Mouse (Mus musculus): ENCODE results near the gene Msn.
A peak's percentile ranks its signal among the peaks of the same experiment; 100 is the strongest.

Gene Msn

DNA sequence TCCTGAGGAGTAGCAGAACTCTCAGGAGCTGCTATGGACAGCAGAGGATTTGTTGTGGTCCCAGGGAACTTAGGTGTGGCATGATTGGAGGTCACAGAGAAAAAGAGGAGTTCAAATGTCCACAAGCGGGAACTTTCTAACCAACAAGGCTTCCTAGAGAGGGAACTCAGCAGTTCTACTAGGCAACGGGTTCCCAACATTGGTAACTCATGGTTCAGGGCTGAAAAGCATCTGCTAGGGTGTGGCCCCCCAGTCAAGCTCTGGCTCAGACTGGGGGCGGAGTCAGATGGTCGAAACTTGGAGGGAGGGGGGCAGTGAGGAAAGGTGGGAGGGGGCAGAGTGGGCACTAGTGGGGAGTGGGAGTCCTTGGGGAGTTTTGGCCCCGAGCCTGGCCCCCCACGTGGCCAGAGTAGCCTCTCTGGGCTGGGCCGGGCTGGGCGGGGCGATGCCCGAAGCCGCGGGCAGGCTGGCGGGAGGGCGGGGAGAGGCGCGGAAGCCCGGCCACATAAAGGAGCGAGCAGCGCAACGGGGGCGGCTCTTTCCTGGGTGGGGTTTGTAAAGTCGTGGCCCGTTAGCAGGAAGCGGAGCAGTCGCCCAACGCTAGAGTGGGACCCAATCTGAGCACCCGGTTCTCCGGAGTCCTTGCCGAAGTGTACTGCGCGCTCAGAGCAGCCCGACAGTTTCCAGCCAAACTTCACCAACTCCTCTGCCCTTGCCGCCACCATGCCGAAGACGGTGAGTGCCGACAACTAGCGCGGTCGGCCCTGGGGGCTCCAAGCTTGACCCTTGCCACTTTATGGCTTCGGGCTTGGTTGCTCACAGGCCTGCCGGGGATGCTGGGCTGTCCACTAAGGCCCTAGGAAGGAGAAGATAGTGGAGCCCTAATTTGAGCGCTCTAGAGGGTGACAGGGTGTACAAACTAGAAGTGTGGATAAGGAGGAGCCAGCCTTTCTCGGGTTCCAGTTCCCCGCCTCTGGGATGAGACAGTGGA is at the start of gene Msn:
TSS of gene Msn (plus strand) at position 534 of the 991 bp plus-strand sequence.
- peak; percentile 84 for DNase-seq (ENCODE audit: low spot score)

DNA sequence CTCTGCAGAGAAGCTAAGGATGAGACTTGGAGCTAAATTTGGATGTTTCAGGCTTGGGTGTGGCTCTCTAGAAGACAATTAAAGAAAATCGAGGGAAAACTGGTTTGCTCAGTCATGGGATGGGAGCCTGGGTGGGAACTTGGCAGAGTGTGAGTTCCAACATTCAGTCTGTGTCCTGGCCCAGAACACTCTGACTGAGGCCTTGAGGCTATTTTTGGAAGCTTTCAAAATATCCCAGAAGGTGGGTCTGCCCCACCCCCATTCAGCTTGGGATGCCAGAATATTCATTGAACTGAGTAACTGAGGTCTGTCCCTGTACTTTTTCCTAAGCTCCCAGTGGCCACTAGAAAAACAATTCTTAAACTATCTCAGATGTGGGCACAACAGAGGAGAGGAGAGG is 43.0 kb upstream of the Msn start:
- no peak for DNase-seq (ENCODE audit: low spot score)

DNA sequence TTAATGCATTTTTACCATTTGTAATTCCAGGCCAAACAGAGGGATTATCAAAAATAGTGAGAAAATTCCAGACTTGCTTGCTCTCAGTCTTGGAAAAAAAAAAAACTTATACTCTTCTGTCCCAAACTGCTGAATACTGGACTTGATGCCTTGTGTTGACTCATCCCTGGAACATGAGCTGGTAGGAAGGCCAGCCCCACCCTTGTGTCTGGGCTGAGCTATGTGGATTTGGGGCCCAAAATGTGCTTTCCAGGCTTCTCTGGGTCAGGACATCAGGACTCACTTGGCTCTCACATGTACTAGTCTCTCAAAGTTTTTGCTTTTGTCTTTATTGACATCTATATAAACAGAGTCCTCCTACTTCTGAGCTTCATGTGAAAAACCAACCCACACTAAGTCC is 18.1 kb upstream of the Msn start:
- no peak for DNase-seq (ENCODE audit: low spot score)

DNA sequence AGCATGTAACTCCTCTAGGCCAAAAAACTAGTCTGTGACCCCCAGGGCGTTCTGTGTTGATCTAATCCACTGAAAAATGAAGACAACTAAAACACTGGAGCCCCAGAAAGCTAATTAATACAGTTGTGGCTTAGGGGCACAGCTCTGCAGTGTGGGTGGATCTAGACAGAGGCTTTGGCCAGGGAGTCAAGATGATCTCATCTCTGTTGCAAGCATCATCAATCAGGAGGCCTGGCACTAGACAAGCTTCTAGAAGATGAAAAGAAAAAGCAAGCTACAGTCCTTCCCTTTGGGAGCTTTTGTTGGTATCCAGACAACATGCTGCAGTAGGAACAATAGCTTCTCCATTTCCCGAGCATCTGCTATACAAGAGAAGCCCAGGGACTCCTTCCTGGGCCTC is 9.6 kb upstream of the Msn start:
- no peak for DNase-seq (ENCODE audit: low spot score)

DNA sequence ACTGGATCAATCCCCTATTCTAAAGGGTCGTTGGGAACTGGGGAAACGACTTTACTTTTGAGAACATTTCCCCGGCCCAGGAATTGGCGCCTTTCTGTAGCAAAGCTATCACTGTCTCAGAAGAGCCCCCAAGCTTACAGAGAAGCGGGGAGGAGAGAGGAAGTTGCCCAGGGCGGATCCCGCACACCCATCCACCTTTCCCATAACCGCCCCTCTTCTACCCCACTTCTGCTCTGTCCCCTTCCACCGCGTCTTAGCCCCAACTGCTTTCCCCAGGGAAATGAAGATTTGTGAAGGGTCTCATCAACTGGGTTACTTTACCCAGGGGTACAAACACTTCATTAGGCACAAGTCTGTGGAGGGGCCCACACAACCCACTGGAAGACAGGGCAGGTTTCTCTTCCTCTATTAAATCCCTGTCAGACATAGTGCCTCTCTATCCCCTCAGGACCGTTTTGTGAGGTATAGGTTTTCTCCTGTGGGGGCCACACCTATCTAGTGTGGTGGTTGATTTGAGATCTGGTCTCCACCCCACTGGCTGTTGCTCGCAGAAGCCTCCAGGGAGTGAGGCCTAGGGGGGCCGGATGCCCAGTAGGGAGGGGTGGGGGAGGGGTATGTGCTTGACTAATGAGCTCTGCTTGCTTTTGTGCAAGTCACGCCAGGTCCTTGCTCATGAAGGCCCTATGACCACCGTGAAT is 820 bp downstream of the Msn start:
- DNase-seq (ENCODE audit: low spot score): peak; percentile 58

DNA sequence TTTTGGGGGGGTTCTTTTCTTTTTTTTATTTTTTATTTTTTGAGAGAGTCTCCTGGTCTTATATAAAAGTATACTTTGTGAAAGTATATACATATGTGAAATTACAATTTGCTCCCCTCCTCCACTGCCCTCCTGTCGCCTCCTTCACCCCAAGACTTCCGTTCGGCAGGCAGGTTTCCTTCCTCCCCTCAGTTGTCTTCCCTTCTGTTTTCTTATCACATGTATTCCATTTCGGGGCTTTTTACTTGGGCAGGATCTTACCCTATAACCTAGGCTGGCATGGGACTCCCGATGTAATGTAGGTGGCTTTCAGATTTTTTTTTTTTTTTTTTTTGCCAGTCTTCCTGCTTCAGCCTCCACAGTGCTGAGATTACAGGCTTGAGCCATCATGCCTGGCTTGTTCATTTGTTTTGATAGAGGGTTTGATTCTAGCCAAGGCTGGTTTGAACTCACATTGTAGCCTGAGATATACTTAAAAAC is 1.7 kb downstream of the Msn start:
- DNase-seq (ENCODE audit: low spot score): no peak

DNA sequence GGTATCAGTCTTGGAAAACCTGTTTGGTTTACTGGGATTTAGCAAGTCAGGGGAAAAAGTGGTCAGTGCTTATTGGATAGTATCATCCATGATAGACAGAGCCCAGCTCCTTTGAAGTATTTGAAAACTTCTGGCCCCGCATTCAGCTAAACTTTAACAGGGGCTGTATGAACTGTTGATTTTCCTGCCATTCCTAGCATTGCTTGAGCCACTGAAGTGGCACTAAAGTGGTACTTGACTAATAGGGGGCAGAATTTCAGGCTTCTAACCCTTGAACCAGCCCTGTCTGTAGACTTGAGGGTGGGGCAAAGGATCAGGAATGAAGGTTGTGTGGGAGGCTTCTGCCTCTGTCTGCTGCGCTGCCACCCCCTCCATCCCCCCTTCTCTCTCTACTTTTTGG is 3.2 kb downstream of the Msn start:
- DNase-seq (ENCODE audit: low spot score): no peak

DNA sequence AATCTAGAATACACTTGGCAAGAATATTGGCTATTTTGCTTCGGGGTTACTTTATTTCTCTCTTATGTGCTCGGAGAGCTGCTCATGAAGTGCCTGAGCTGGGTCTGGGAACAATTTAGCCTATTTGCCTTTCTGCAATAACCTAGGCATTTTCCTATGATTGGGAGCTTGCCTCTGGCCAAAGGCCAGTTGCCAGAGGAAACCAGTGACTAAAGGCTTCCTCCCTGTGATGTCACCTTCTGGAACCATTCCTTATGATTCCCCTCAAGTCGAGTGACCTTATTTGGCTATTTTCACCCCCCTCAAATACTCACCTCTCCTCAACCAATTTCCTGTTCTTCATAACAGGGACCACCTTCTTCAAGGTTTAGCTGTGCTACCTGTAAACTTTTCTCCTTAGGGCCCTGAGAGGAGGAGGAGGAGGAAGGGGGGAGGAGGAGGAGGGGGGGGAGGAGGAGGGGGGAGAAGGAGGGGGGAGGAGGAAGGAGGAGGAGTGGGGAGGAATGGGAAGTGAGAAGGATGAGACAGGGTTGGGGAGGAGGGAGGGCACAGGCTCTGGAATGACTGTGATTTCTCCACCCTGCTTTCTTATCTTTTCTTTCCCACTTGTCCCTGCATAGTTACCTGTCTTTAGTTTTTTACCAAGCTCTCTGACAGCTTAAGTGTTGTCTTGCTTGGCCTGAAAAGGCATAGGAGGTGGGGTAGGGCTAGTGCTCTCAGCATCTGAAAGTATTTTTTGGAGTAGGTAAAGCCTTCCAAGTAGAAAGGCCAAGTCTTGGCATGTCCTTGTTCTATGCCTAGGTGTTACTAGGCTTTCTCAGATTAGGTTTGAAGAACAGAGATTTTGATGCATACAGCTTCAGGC is 11.8 kb downstream of the Msn start:
- DNase-seq (ENCODE audit: low spot score): no peak

DNA sequence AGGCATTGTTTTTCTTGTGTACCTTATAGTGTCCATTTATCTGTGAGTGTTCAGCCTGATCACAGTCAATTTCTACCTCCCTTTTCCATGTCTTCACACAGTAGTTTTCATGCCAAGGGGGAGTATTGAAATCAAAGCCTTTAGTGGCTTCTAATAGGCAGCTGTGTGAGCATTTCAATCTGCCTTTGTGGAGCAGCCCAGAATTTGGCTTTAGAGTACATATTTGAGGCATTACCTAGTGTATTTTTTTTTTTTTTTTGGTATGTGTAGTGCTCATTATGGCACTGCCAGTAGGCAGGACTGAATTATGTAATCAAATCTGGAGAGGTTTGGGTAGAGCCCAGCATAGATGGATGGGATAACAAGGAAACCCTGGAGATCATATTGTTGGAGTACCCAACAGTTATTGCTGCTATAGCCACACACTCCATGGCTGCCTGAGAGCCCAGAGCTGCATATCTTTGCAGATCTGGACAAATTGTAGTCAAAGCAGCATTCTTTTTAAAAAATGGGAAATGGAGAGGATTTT is 17.3 kb downstream of the Msn start:
- DNase-seq (ENCODE audit: low spot score): no peak

DNA sequence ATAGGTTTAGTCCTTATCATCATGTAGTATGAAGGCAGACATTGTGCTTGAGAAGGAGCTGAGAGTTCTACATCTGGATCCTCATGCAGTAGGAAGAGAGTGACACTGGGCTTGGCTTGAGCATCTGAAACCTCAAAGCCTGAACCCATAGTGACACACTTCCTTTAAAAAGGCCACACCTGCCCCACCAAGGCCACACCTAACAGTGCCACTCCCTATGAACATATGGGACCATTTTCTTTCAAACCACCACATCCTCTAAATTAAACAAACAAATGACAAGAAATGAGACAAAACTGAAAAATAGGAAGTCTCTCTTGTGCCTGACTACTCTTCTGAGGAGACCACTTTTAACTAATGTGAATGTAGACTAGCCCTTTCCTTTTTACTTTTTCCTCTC is 19.7 kb downstream of the Msn start:
- peak; percentile 35 for DNase-seq (ENCODE audit: low spot score)

DNA sequence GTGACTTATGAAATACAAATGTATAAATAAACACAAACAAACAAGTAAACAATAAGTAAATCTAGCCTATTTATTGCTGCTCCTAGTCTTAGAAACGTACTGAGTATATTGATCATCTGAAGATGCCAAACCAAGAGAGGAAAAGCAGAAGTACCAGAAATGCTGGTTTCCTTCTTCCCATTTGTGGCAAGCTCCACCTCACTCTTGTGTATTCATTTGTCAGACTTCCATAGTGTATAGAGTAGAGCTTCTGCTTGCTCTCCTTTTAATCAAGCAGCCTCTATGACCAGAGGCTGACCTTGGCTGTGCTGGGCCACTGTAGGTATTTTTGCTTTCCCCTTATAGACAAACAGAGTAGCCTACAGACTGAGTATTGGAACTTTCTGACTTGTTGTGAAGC is 21.5 kb downstream of the Msn start:
- no peak for DNase-seq (ENCODE audit: low spot score)

DNA sequence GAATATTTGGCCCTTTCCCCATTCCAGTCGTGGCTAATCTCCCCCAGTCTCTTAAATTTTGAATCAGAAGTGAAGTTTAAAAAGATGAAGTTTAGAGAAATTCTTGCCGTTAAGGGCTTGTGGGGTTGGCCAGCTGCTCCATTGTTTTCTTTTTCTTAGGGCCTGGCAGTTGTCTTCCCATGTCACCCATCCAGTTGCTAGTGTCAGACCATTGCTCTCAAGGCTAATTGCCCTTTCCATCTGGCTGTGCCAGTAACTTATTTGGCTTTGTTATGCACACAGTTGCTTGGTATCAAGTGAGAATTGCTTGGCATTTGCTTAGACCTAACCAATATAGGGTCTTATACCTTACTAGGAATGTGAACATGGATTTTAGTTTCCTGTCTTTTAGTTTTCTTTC is 24.2 kb downstream of the Msn start:
- no peak for DNase-seq (ENCODE audit: low spot score)

DNA sequence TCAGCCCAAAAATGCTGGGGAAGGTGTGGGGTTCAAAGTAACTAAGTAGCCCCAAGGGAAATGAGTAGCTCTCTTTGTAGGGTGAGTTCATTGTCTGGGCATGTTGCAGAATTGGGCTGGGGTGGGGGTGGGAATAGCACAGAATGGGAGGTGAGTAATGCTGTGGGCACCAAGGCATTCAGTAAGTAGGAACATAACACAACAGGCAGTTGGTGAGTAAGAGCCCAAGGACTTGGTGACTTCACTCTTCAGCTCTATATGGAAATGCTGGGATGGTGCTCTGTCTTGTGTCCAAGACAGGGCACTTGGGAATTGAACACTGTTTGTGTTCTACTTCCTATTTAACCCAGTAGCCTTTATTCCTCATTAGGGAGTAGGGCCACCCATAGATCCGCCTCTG is 26.1 kb downstream of the Msn start:
- no peak for DNase-seq (ENCODE audit: low spot score)

DNA sequence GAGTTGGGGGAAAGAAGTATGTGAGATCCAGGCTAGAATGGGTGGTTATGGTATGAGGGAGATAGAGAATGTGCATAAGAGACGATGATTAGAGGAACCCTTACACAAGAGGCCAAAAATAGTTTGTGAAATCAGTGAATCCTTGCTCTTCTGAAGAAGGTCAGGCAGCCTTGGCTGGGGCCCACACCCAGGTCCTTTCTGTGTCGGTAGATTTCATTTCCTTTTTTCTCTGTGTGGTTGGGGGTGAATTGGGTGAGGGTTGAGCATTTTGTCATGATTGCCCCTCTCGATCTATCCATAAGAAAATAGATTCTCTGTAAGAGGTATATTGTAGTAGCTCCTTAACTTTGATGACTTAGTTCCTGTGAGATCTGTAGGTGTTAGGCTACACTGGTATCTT is 31.0 kb downstream of the Msn start:
- DNase-seq (ENCODE audit: low spot score): no peak

DNA sequence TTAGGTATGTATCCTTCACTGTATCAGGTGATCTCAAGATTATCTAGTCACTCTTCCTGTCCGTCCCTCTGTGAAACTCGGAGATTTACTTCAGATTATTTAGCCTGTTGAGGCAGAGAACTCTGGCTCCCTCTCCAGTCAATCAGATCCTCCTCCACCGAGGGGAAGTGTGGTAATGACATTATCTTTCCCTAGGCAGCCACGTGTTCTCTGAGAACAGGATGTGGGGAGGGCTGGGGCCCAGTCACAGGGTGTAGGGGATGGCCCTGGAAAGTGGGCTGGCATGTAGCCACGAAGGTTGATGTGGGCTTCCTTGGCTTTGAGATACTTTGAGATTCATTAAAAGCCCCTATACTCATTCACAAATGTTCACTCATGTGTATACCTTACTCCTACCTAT is 34.3 kb downstream of the Msn start:
- peak; percentile 89 for DNase-seq (ENCODE audit: low spot score)

DNA sequence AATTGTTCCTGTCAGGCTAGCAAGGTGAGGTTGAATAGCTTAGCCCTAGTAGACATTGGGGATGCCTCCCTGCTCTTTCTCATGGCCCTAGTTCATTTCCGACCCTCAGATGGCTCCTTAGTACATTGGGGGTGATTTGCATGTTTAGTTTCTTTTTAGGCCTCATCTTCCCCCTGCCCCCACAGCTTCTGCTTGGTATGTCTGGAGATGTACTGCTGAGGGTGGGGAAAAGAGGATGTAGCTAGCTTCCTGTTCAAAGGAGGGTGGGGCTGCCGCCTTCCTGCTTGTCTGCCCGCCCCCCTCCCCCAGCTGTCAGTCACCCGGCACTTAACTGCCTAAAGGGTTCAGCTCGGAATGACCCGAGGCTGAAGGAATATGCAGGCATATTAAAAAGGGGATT is 34.8 kb downstream of the Msn start:
- DNase-seq (ENCODE audit: low spot score): peak; percentile 80

DNA sequence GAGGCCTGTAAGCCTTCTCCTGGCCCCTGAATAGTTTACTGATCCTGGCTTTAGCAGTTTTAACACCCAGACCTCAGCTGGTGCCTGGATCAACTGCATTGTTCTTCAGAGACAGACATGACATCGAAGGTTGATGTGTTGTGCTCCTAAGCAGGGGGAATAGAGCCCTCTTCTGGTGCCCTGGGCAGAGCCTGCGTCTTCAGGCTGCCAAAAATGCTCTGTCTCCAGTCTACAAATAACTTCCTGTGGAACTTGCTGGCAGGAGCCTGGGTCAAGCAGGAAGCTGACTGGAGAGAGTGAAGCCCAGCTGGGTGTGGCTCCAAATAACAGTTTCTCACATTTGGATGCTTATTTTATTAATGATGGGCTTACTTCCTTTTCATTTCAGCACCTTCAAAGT is 37.4 kb downstream of the Msn start:
- peak; percentile 37 for DNase-seq (ENCODE audit: low spot score)

DNA sequence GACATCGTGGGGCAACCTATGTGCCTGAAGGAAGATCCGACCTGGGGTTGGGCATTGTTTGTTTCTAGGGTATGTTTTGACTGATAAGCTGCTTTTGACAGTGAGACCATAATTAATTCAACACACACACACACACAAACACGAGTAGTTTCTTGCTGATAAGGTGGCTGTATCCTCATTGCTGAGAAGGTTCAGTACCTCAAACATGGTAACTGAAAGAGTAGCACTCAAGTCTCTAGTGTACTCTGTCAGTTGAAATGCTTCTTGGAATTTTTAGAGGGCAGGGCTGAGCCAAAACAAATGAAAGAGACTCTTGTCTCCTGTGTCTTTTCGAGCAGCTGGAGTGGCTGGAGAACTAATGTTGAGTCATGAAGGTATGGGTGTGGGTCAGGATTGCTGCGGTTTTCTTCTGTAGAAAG is 38.4 kb downstream of the Msn start:
- no peak for DNase-seq (ENCODE audit: low spot score)

DNA sequence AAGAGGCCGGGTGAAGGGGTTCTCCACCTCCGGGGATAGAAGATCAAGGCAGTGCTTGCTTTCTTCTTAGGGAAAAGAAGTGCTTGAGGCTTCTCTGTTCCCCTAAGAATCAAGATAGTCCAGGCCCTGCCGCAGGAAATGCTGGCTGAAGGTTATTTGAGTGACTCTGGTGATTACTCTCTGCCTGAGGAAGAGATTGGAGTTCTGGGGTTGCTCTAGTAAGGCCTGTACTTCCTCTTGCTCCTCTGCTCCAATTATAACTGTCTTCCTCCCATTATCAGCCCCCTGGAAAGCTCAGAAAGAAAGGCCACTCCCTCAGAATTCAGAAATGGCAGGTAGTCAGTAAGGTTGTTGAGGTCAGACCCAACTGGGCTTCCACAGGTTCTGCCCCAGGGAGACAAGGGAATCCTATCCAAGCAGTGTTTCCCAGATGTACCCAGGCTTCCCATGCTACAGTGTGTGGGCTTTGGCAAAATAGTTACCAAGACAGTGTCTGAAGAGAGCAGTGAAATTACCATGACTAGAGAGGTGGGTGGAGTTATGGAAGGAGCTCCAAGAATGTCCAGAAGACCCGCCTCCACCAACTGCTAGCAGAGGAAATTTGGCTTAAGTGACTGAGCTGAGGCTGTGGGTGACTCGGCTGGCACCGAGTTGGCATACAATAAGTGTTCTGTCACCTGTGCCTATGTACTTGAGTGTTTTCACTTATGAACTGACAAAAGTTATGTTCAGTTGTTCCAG is 39.2 kb downstream of the Msn start:
- no peak for DNase-seq (ENCODE audit: low spot score)

DNA sequence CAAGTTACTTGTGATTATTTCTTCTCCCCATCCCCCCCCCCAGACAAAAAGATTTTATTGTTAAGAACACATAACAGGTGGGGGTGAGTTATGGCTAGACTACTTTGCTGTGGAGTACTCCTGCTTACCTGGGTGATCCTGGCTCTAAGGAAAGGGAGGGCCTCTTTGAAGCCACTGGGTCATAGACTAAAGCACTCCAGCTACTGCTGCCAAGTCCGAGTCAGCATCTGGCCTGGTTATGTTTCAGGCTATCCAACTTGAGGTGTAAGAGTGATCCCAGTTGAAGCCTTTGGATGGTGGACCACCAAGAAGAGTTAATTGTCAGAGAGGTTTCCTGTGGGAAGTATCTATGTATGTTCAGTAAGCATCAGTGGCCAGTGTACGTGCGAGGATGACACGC is 39.7 kb downstream of the Msn start:
- no peak for DNase-seq (ENCODE audit: low spot score)

DNA sequence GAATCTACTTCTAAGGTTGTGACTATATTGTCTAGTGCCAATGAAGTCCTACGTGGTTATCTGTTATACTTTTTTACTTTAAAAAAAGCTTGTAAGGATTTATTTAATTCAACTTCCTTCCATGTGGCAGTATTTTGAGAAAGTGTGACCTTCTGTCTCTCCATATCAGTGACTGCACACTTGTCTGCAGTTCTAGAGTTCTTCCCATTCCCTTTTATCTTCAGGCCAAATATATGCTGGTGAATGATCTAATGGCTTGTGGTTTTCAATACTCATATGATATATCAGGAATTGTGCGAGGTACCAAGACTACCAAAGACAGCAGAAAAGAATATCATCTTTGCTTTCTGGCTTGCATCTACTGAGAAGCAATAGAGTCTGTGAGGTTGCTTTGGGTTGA is 43.4 kb downstream of the Msn start:
- no peak for DNase-seq (ENCODE audit: low spot score)
